Mouse (Mus musculus): Measurements from ENCODE around the gene Ttc29. TPM values are rescaled to one million over a fixed set of nuclear protein-coding genes. Genes with fewer than 3 reads are reported as not detected.

Ttc29 gene
- polyA plus RNA-seq, 1 experiment from 2014 or later, result not detected

DNA sequence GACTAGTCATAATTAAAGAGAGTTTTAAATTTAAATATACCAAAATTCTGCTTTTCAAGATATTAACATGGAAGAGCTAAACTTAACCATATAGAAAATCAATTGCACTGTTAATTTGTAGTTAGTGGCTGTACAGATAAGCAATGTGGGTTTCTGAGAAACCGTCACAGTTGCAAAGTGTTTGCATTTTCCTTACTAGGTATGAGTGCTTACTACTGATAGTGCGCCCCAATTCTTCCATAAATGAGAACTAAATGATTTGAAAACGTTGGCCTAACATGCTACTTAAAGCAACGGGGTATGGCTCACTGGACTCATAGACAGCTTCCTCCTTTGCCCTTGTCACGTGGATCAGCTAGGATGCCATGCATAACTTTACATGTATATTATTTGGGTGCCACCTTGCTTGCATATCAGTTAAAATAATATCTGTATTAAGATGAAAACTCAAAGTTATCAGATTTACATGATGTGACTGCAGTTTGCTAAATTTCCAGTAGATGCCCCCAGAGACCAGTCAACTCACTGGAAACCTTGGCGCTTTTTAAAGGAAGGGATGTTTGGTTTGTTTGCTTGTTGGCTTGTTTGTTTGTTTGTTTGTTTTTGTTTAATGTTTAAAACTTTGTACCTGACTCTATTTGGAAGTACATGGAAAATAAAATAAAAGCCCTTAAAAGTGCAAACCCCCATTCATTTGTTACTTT is 25.0 kb downstream of the Ttc29 start:
- Histone ChIP-seq H3K4me3 (no peak overlapping the region), H3K9ac (no peak overlapping the region), H3K27me3 (replicated peaks) (no peaks in the 10 kb centered on the region), H3K9me3 (no peaks in the 10 kb centered on the region), H3K27ac (no peak overlapping the region), H3K4me1 (no peaks in the 10 kb centered on the region), H3K4me2 (replicated peaks) (no peak overlapping the region), H3K36me3 (no peaks in the 10 kb centered on the region)
- ATAC-seq (ENCODE audit: low FRiP score, low read depth), result no peak
- WGBS, result 65% methylated on average over 6 of the region's 6 CpGs

DNA sequence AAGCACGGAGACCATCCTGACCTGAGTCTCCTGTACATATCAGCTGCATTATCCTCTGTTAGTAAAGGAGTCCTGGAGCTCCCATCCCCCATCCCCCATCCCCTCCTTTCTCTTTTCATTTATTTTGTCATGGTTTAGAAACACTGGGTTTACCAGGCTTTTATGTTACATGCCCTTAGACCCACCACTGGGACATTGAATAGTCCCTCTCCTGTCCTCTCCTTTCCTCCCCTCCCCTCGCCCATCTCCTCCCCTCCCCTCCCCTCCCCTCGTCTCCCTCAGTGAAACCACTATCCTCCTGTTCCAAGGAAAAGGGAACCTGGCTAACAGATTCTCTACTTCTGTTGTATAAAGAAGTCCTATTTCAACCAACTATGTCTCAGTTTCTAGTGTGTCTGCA is 38.0 kb downstream of the Ttc29 start:
- no peaks in the 10 kb centered on the region for H3K27me3 ChIP-seq (replicated peaks)
- no peak overlapping the region for H3K4me2 ChIP-seq (replicated peaks)
- WGBS, result 27% methylated on average over 3 of the region's 3 CpGs
- 0 out of 2 replicates have a peak, but pooled peaks have one; percentile 50 for ATAC-seq (ENCODE audit: low FRiP score, low read depth)
- H3K4me1 ChIP-seq, result no peaks in the 10 kb centered on the region
- no peaks in the 10 kb centered on the region for H3K9me3 ChIP-seq
- H3K4me3 ChIP-seq, result no peak overlapping the region
- no peaks in the 10 kb centered on the region for H3K36me3 ChIP-seq
- no peak overlapping the region for H3K9ac ChIP-seq
- no peak overlapping the region for H3K27ac ChIP-seq

GRCm38 (mm10) chr8:78254374-78254773 is 41.3 kb downstream of the Ttc29 start:
- WGBS, result 77% methylated on average over 4 of the region's 4 CpGs
- Histone ChIP-seq H3K4me2 (replicated peaks) (no peak overlapping the region), H3K9me3 (no peaks in the 10 kb centered on the region), H3K4me3 (no peak overlapping the region), H3K27ac (no peak overlapping the region), H3K36me3 (no peaks in the 10 kb centered on the region), H3K9ac (no peak overlapping the region), H3K27me3 (replicated peaks) (no peaks in the 10 kb centered on the region), H3K4me1 (no peaks in the 10 kb centered on the region)
- ATAC-seq (ENCODE audit: low FRiP score, low read depth), result no peak

- Histone ChIP-seq H3K36me3 (no peaks in the 10 kb centered on the region), H3K27me3 (replicated peaks) (no peaks in the 10 kb centered on the region), H3K4me1 (no peaks in the 10 kb centered on the region), H3K27ac (no peak overlapping the region), H3K9ac (no peak overlapping the region), H3K4me3 (no peak overlapping the region), H3K9me3 (no peaks in the 10 kb centered on the region), H3K4me2 (replicated peaks) (no peak overlapping the region)
- 95% methylated on average over 3 of the region's 3 CpGs for WGBS
- ATAC-seq (ENCODE audit: low FRiP score, low read depth), result no peak
Observed at GRCm38 (mm10) chr8:78255011-78255410, 41.9 kb downstream of the Ttc29 start.

DNA sequence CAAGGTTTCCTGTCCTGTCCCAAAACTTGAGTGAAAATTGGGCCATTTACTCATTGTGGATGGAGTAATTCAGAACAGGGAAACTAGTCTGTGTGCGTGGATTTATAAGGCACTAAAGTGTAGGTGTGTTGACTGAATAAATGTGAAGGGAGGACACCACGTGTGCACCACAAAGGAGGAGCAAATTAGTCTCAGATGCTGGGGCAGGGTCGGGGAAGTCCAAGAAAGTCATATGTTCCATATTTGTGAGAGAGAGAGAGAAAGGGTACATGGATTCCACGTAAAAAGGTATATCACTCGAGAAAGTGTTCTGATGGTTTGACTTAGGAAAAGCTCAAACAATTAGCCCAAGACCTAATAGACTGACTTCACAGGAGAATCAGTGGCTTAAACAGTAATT is 52.4 kb downstream of the Ttc29 start:
- Histone ChIP-seq H3K27me3 (replicated peaks) (no peaks in the 10 kb centered on the region), H3K4me3 (no peak overlapping the region), H3K36me3 (no peaks in the 10 kb centered on the region), H3K4me2 (replicated peaks) (no peak overlapping the region), H3K9ac (no peak overlapping the region), H3K4me1 (peaks cover 6% of the 10 kb centered on the region), H3K9me3 (no peaks in the 10 kb centered on the region), H3K27ac (no peak overlapping the region)
- ATAC-seq (ENCODE audit: low FRiP score, low read depth), result no peak
- 77% methylated on average over 5 of the region's 5 CpGs for WGBS

DNA sequence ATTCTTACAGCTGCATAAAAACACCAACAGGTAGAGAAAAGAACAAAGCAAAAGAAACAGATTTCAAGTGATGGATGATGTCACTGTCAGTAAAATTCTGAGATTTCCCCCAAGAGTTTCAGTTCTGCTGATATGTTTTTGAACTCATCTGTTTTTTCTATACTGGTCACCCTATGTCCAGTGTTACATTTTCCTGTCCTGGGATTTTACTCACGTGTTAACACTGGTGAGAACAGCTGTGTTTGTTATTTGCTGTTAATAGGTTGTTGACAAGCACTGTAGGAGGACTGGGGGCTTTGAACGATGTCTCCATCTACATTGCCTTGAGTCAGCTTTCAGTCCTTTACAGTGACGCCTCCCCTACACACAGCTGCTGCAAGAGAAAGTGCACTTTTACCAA is 53.1 kb downstream of the Ttc29 start:
- Histone ChIP-seq H3K9me3 (no peaks in the 10 kb centered on the region), H3K27ac (no peak overlapping the region), H3K9ac (no peak overlapping the region), H3K27me3 (replicated peaks) (no peaks in the 10 kb centered on the region), H3K4me3 (no peak overlapping the region), H3K4me1 (peaks cover 6% of the 10 kb centered on the region), H3K4me2 (replicated peaks) (no peak overlapping the region), H3K36me3 (no peaks in the 10 kb centered on the region)
- 35% methylated on average over 3 of the region's 3 CpGs for WGBS
- ATAC-seq (ENCODE audit: low FRiP score, low read depth), result no peak

- no peak overlapping the region for H3K9ac ChIP-seq
- no peak overlapping the region for H3K27ac ChIP-seq
- no peak overlapping the region for H3K4me3 ChIP-seq
- ATAC-seq (ENCODE audit: low FRiP score, low read depth), result no peak
- H3K36me3 ChIP-seq, result no peaks in the 10 kb centered on the region
- H3K4me1 ChIP-seq, result peaks cover 10% of the 10 kb centered on the region
- no peaks in the 10 kb centered on the region for H3K9me3 ChIP-seq
- H3K4me2 ChIP-seq (replicated peaks), result peak overlapping the region; percentile 24
- no peaks in the 10 kb centered on the region for H3K27me3 ChIP-seq (replicated peaks)
- 1% methylated on average over 7 of the region's 7 CpGs for WGBS
Observed at GRCm38 (mm10) chr8:78267894-78268411, 54.9 kb downstream of the Ttc29 start.

- WGBS, result 80% methylated on average over 10 of the region's 10 CpGs
- Histone ChIP-seq H3K36me3 (no peaks in the 10 kb centered on the region), H3K4me1 (peaks cover 10% of the 10 kb centered on the region)
Observed at GRCm38 (mm10) chr8:78269281-78269680, 56.2 kb downstream of the Ttc29 start.

DNA sequence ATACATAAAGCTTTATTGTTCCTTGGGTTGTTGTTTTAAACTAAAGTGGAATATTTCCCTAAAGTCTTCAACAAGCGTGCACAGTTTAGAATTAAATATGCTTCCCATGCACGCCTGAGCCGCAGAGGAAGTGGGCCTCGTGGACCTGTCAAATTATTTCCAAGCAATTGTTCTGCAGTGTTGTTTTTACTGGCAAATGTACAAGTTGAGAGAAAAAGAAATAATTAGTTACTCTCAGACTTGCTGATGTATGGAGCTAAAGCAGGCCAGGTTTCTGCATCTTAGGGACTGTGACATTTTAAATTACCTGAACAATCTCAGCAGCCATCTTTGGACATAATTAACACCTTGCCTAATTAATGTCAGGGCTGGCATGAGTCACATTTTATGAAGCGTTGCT is 58.3 kb downstream of the Ttc29 start:
- Histone ChIP-seq H3K9me3 (no peaks in the 10 kb centered on the region), H3K27me3 (replicated peaks) (no peaks in the 10 kb centered on the region), H3K27ac (no peak overlapping the region), H3K4me2 (replicated peaks) (no peak overlapping the region), H3K4me1 (peaks cover 10% of the 10 kb centered on the region), H3K9ac (no peak overlapping the region), H3K4me3 (no peak overlapping the region), H3K36me3 (no peaks in the 10 kb centered on the region)
- no peak for ATAC-seq (ENCODE audit: low FRiP score, low read depth)
- 66% methylated on average over 5 of the region's 5 CpGs for WGBS

More at GRCm38 (mm10) chr8:78269281-78269680, 56.2 kb downstream of the Ttc29 start:
- Histone ChIP-seq H3K9me3 (no peaks in the 10 kb centered on the region), H3K27ac (no peak overlapping the region), H3K9ac (no peak overlapping the region), H3K4me3 (no peak overlapping the region), H3K27me3 (replicated peaks) (no peaks in the 10 kb centered on the region), H3K4me2 (replicated peaks) (no peak overlapping the region)
- no peak for ATAC-seq (ENCODE audit: low FRiP score, low read depth)

GRCm38 (mm10) chr8:78276120-78276519 is 63.0 kb downstream of the Ttc29 start:
- H3K4me1 ChIP-seq, result peaks cover 4% of the 10 kb centered on the region; the same call in 1 of the 2 replicates
- H3K27ac ChIP-seq, result no peak overlapping the region
- no peaks in the 10 kb centered on the region for H3K9me3 ChIP-seq
- no peaks in the 10 kb centered on the region for H3K36me3 ChIP-seq
- WGBS, result 89% methylated on average over 8 of the region's 8 CpGs
- H3K4me3 ChIP-seq, result no peak overlapping the region
- H3K27me3 ChIP-seq (replicated peaks), result no peaks in the 10 kb centered on the region
- H3K4me2 ChIP-seq (replicated peaks), result no peak overlapping the region
- no peak for ATAC-seq (ENCODE audit: low FRiP score, low read depth)
- H3K9ac ChIP-seq, result no peak overlapping the region

DNA sequence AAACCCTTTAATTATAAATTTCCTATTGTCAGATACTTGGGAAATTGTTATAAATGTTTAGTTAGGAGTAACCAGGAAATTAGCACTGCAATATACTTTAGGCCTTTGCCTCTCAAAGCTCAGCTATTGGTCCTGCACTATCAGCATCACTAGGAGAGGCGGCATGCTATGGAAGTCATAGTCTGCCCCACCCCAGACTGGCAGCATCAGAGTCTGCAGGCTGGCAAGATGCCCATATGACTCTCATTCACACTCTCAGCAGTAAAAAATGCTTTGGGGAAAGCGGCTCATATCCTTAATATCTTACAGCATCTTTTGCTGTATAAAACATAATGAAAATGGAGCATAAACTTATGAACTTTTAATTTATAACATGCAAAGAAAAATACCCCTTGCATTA is 64.3 kb downstream of the Ttc29 start:
- H3K27ac ChIP-seq, result no peak overlapping the region
- no peaks in the 10 kb centered on the region for H3K4me1 ChIP-seq
- H3K36me3 ChIP-seq, result no peaks in the 10 kb centered on the region
- no peaks in the 10 kb centered on the region for H3K9me3 ChIP-seq
- 85% methylated on average over 2 of the region's 2 CpGs for WGBS
- no peak overlapping the region for H3K4me3 ChIP-seq
- no peak overlapping the region for H3K9ac ChIP-seq
- no peak for ATAC-seq (ENCODE audit: low FRiP score, low read depth)
- H3K27me3 ChIP-seq (replicated peaks), result no peaks in the 10 kb centered on the region
- H3K4me2 ChIP-seq (replicated peaks), result no peak overlapping the region

- 88% methylated on average over 5 of the region's 5 CpGs for WGBS
- no peaks in the 10 kb centered on the region for H3K27me3 ChIP-seq (replicated peaks)
- no peak overlapping the region for H3K9ac ChIP-seq
- no peaks in the 10 kb centered on the region for H3K4me1 ChIP-seq
- no peak overlapping the region for H3K4me2 ChIP-seq (replicated peaks)
- no peak for ATAC-seq (ENCODE audit: low FRiP score, low read depth)
- no peaks in the 10 kb centered on the region for H3K36me3 ChIP-seq
- H3K4me3 ChIP-seq, result no peak overlapping the region
- no peak overlapping the region for H3K27ac ChIP-seq
- H3K9me3 ChIP-seq, result no peaks in the 10 kb centered on the region
Observed at GRCm38 (mm10) chr8:78278598-78278997, 65.5 kb downstream of the Ttc29 start.

DNA sequence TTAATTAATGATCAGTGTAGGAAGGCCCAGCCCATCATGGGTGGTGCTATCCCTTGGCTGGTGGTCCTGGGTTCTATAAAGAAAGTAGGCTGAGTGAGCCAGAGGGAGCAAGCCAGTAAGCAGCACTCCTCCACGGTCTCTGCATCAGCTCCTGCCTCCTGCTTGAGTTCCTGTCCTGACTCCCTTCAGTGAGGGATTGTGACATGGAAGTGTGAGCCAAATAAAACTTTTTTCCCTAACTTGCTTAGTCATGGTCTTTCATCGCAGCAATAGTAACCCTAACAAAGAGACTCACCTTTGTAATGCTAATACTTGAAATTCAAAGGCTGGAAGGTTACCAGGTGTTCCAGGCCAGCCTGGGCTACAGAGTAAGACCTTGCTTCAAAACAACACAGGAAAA is 71.7 kb downstream of the Ttc29 start:
- no peak overlapping the region for H3K27ac ChIP-seq
- ATAC-seq (ENCODE audit: low FRiP score, low read depth), result no peak
- no peaks in the 10 kb centered on the region for H3K9me3 ChIP-seq
- no peaks in the 10 kb centered on the region for H3K27me3 ChIP-seq (replicated peaks)
- no peak overlapping the region for H3K9ac ChIP-seq
- no peak overlapping the region for H3K4me3 ChIP-seq
- 67% methylated on average over 2 of the region's 2 CpGs for WGBS
- no peaks in the 10 kb centered on the region for H3K4me1 ChIP-seq
- no peaks in the 10 kb centered on the region for H3K36me3 ChIP-seq
- H3K4me2 ChIP-seq (replicated peaks), result no peak overlapping the region
